Mouse (Mus musculus): Measurements from ENCODE around the gene Ripor1.

DNA sequence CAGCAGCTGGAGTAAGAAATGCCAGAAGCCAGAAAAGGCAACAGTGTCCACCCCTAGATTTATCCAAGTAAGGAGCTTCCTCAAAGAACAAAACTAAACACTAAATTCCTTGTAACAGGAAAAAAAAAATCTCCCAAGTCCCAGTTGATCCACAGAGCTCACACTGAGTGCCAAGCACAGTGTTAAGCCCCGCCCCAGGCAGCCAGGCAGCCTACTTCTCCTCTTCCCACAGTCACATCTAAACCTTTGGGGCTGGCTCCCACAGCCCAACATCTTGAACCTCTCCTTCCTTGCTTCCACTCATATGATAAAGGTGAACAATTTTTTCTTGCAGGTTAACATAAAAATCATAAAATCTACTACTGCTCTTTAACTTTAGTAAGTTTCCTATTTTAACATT is 41.2 kb upstream of the Ripor1 start:
- no peak for TF ChIP-seq POLR2A (IDR thresholded peaks at IDR 0.05; ENCODE audit: insufficient read length, low read depth)
- no peak for TF ChIP-seq E2F4 (IDR thresholded peaks at IDR 0.05; ENCODE audit: insufficient read depth)
- TF ChIP-seq CEBPB (IDR thresholded peaks at IDR 0.05; ENCODE audit: insufficient read depth, poor library complexity, severe bottlenecking): no peak
- TF ChIP-seq POLR2AphosphoS2 (IDR thresholded peaks at IDR 0.05; ENCODE audit: insufficient read length, low read depth): no peak
- no peak for TF ChIP-seq MAX (IDR thresholded peaks at IDR 0.05; ENCODE audit: low read depth)
- no peak for TF ChIP-seq TCF3 (IDR thresholded peaks at IDR 0.05; ENCODE audit: insufficient read length, low read depth)
- TF ChIP-seq TCF12 (IDR thresholded peaks at IDR 0.05; ENCODE audit: insufficient read depth, poor library complexity, severe bottlenecking): no peak
- TF ChIP-seq MYOG (IDR thresholded peaks at IDR 0.05; ENCODE audit: control insufficient read depth in 1 of 3, insufficient read depth in 1 of 3, insufficient read length in 2 of 3, low read depth in 2 of 3): no peak
- TF ChIP-seq REST (IDR thresholded peaks at IDR 0.05; ENCODE audit: insufficient read depth, insufficient read length): no peak
- no peak for TF ChIP-seq USF1 (IDR thresholded peaks at IDR 0.05; ENCODE audit: low read depth)
- TF ChIP-seq SRF (IDR thresholded peaks at IDR 0.05; ENCODE audit: control insufficient read depth, insufficient read length, low read depth): no peak
